Comparison of ENCODE assay signal across 10 mouse cellular contexts in the genomic region with DNA sequence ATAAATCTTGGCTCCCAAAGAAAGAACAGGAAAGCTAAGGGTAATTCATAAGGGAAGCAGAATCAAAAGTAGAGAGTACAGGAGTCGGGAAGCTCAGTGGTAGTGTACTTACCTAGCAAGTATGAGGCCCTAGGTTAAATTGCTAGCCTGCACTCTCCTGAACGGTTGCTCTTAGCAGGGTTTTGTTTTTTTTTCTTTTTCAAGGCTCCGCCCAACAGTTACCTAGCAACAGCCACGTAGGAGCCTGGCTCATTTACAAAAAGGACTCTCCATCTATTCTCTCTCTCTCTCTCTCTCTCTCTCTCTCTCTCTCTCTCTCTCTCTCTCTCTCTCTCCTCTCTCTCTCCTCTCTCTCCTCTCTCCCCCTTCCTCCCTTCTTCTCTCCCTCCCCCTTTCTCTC. TPM values are rescaled to one million over a fixed set of nuclear protein-coding genes. Genes with fewer than 3 reads are reported as not detected.
DNase-seq lines count a peak whose midpoint lies in the region; ATAC-seq and TF ChIP-seq lines count a peak whose summit lies in the region.
"Had no signal": no experiment of that assay in that cellular context is flagged by ENCODE, and none has a peak within 500 bp of the region (broad histone marks: within the 10 kb centered on the region; RNA-seq: fewer than 3 reads in every experiment).

No protein-coding gene starts in this region.

- 0 out of 2 replicates have a peak overlapping the region, but pooled peaks have one; percentile 8 for H3K4me2 ChIP-seq in liver, embryonic 15.5 days
- no peak overlapping the region for H3K4me2 ChIP-seq in liver, embryonic 12.5 days
- H3K4me2 ChIP-seq in lung, postnatal 0 days (replicated peaks; ENCODE audit: low read depth, low read length): no peak overlapping the region

- TF ChIP-seq EP300 in lung, postnatal 0 days (IDR thresholded peaks at IDR 0.05): no peak

- no peak for ATAC-seq in liver, embryonic 15.5 days (ENCODE audit: insufficient read depth)
- ATAC-seq in liver, embryonic 12.5 days: no peak
- no peak for ATAC-seq in lung, postnatal 0 days

- no peaks in the 10 kb centered on the region for H3K9me3 ChIP-seq in liver, embryonic 15.5 days (replicated peaks)
- no peaks in the 10 kb centered on the region for H3K9me3 ChIP-seq in liver, embryonic 12.5 days (replicated peaks)
- no peaks in the 10 kb centered on the region for H3K9me3 ChIP-seq in lung, postnatal 0 days (ENCODE audit: low read length)

- 24% methylated on average over 4 of the region's 4 CpGs for WGBS in liver, embryonic 15.5 days (ENCODE audit: insufficient replicate concordance)
- WGBS in liver, embryonic 12.5 days (ENCODE audit: insufficient replicate concordance): 31% methylated on average over 4 of the region's 4 CpGs
- WGBS in lung, postnatal 0 days: 28% methylated on average over 4 of the region's 4 CpGs

- peak; percentile 81 for DNase-seq in brain, adult 2 months (ENCODE audit: low read depth, low spot score)
- peak; percentile 25 for DNase-seq in forelimb bud, embryonic 11.5 days (ENCODE audit: low read depth, low spot score)
- peak; percentile 40 for DNase-seq in naive thymus-derived CD4-positive, alpha-beta T cell, adult 2 months (ENCODE audit: low read depth)
- DNase-seq in cerebellum, adult 9-11 months: no peak
- no peak for DNase-seq in lung, postnatal 0 days (ENCODE audit: low spot score)
- no peak for DNase-seq in urinary bladder, postnatal 14 days (ENCODE audit: low spot score)
- DNase-seq: cerebellum, adult 2 months had no signal

- H3K27me3 ChIP-seq in liver, embryonic 15.5 days: peaks cover 19% of the 10 kb centered on the region
- H3K27me3 ChIP-seq in liver, embryonic 12.5 days (replicated peaks): peaks cover 39% of the 10 kb centered on the region
- H3K27me3 ChIP-seq in lung, postnatal 0 days (replicated peaks; ENCODE audit: insufficient read depth, low read length): no peaks in the 10 kb centered on the region

- H3K4me3 ChIP-seq in liver, embryonic 15.5 days (replicated peaks): no peak overlapping the region
- no peak overlapping the region for H3K4me3 ChIP-seq in liver, embryonic 12.5 days
- H3K4me3 ChIP-seq in lung, postnatal 0 days (ENCODE audit: low read depth, low read length): no peak overlapping the region
- H3K4me3 ChIP-seq: myocyte had no signal

- H3K9ac ChIP-seq in liver, embryonic 15.5 days: no peak overlapping the region
- no peak overlapping the region for H3K9ac ChIP-seq in liver, embryonic 12.5 days
- no peak overlapping the region for H3K9ac ChIP-seq in lung, postnatal 0 days (replicated peaks; ENCODE audit: low read depth)

- H3K36me3 ChIP-seq in liver, embryonic 15.5 days (replicated peaks): no peaks in the 10 kb centered on the region
- no peaks in the 10 kb centered on the region for H3K36me3 ChIP-seq in liver, embryonic 12.5 days
- H3K36me3 ChIP-seq in lung, postnatal 0 days (ENCODE audit: insufficient read depth, low read length): no peaks in the 10 kb centered on the region

- no peak for TF ChIP-seq CTCF in lung, postnatal 0 days (IDR thresholded peaks at IDR 0.05)

- H3K27ac ChIP-seq in liver, embryonic 15.5 days (replicated peaks): no peak overlapping the region
- no peak overlapping the region for H3K27ac ChIP-seq in liver, embryonic 12.5 days
- no peak overlapping the region for H3K27ac ChIP-seq in lung, postnatal 0 days (ENCODE audit: low read length)

- peaks cover 12% of the 10 kb centered on the region for H3K4me1 ChIP-seq in liver, embryonic 15.5 days (replicated peaks)
- peaks cover 6% of the 10 kb centered on the region for H3K4me1 ChIP-seq in liver, embryonic 12.5 days
- H3K4me1 ChIP-seq in lung, postnatal 0 days (ENCODE audit: insufficient read depth, low read depth, low read length): no peaks in the 10 kb centered on the region

RNA-seq across cellular contexts. Expression of a gene that starts 4.2 kb away (rescaled TPM):
- 7.3 and 8.8 TPM in 2 replicates for polyA plus RNA-seq in liver, embryonic 15.5 days (2015; fragmentation: Nextera tagmentation; extraction: Ambion mirVana)
- 12.0 and 13.9 TPM in 2 replicates for polyA plus RNA-seq in liver, embryonic 12.5 days (2016; fragmentation: Nextera tagmentation; extraction: Ambion mirVana)
- polyA plus RNA-seq in lung, postnatal 0 days (2015; fragmentation: Nextera tagmentation; extraction: Ambion mirVana): 8.8 and 10.6 TPM in 2 replicates

RNA-seq across cellular contexts. Expression of a gene that starts 42.1 kb away (rescaled TPM):
- 0.03 TPM in 1 of 2 replicates, not detected in the other for polyA plus RNA-seq in liver, embryonic 15.5 days (2015; fragmentation: Nextera tagmentation; extraction: Ambion mirVana)
- polyA plus RNA-seq in liver, embryonic 12.5 days (2016; fragmentation: Nextera tagmentation; extraction: Ambion mirVana): not detected in 2 replicates
- polyA plus RNA-seq in lung, postnatal 0 days (2015; fragmentation: Nextera tagmentation; extraction: Ambion mirVana): 0.06 and 0.24 TPM in 2 replicates

Comparison
In these comparisons a context has a peak if more than half of its experiments do, and no peak if none do; other contexts are left out.
1. DNase-seq: peak in brain, adult 2 months (single experiment), forelimb bud, embryonic 11.5 days (single experiment) and naive thymus-derived CD4-positive, alpha-beta T cell, adult 2 months (single experiment); none in cerebellum, adult 9-11 months (single experiment), lung, postnatal 0 days (single experiment) and urinary bladder, postnatal 14 days (single experiment).